Mouse (Mus musculus): ENCODE data around the gene Psg19.
"Not testable (repeated sequence)": the region's sequence is repeated elsewhere in the genome, so short reads cannot be mapped to it uniquely, and the experiment has no call there.

Gene Psg19

GRCm38 (mm10) chr7:18798420-18798819 lies at the start of gene Psg19:
Gene Psg19, minus strand, starts transcription at chr7:18798520.
- DNase-seq (ENCODE audit: extremely low read depth, insufficient read length, low spot score) = no peak

GRCm38 (mm10) chr7:18844811-18845210 lies 46.5 kb upstream of the Psg19 start:
- no peak for DNase-seq (ENCODE audit: extremely low read depth, insufficient read length, low spot score)

GRCm38 (mm10) chr7:18841174-18841567 lies 42.9 kb upstream of the Psg19 start:
- DNase-seq (ENCODE audit: extremely low read depth, insufficient read length, low spot score) = no peak

- DNase-seq (ENCODE audit: extremely low read depth, insufficient read length, low spot score) = no peak
Observed at GRCm38 (mm10) chr7:18840386-18841173, 42.3 kb upstream of the Psg19 start.

GRCm38 (mm10) chr7:18839865-18840264 lies 41.5 kb upstream of the Psg19 start, which contains the start of gene Mill2:
Gene Mill2, plus strand, starts transcription at chr7:18839966.
- no peak for DNase-seq (ENCODE audit: extremely low read depth, insufficient read length, low spot score)

GRCm38 (mm10) chr7:18832298-18832697 lies 34.0 kb upstream of the Psg19 start:
- DNase-seq (ENCODE audit: extremely low read depth, insufficient read length, low spot score) = no peak

- no peak for DNase-seq (ENCODE audit: extremely low read depth, insufficient read length, low spot score)
Observed at GRCm38 (mm10) chr7:18829545-18829944, 31.2 kb upstream of the Psg19 start.

GRCm38 (mm10) chr7:18828592-18828991 lies 30.3 kb upstream of the Psg19 start:
- DNase-seq (ENCODE audit: extremely low read depth, insufficient read length, low spot score) = peak; percentile 7

- peak; percentile 9 for DNase-seq (ENCODE audit: extremely low read depth, insufficient read length, low spot score)
Observed at GRCm38 (mm10) chr7:18827792-18828546, 29.6 kb upstream of the Psg19 start.

- no peak for DNase-seq (ENCODE audit: extremely low read depth, insufficient read length, low spot score)
Observed at GRCm38 (mm10) chr7:18821507-18821906, 23.2 kb upstream of the Psg19 start, which contains the start of gene Psg17. Gene Psg17, minus strand, starts transcription at chr7:18821607.

- no peak for DNase-seq (ENCODE audit: extremely low read depth, insufficient read length, low spot score)
Observed at GRCm38 (mm10) chr7:18818301-18818700, 20.0 kb upstream of the Psg19 start.

GRCm38 (mm10) chr7:18803526-18803925 lies 5.2 kb upstream of the Psg19 start:
- DNase-seq (ENCODE audit: extremely low read depth, insufficient read length, low spot score) = peak; percentile 33

GRCm38 (mm10) chr7:18799129-18799528 lies 809 bp upstream of the Psg19 start:
- no peak for DNase-seq (ENCODE audit: extremely low read depth, insufficient read length, low spot score)

GRCm38 (mm10) chr7:18790671-18791070 lies 7.6 kb downstream of the Psg19 start:
- DNase-seq (ENCODE audit: extremely low read depth, insufficient read length, low spot score) = not testable (repeated sequence)

GRCm38 (mm10) chr7:18781301-18781700 lies 17.0 kb downstream of the Psg19 start:
- DNase-seq (ENCODE audit: extremely low read depth, insufficient read length, low spot score) = not testable (repeated sequence)

- DNase-seq (ENCODE audit: extremely low read depth, insufficient read length, low spot score) = no peak
Observed at GRCm38 (mm10) chr7:18779337-18779781, 19.0 kb downstream of the Psg19 start.

- DNase-seq (ENCODE audit: extremely low read depth, insufficient read length, low spot score) = not testable (repeated sequence)
Observed at GRCm38 (mm10) chr7:18762885-18763284, 35.4 kb downstream of the Psg19 start.

GRCm38 (mm10) chr7:18760152-18760551 lies 38.2 kb downstream of the Psg19 start:
- DNase-seq (ENCODE audit: extremely low read depth, insufficient read length, low spot score) = not testable (repeated sequence)

GRCm38 (mm10) chr7:18749896-18750477 lies 48.3 kb downstream of the Psg19 start:
- DNase-seq (ENCODE audit: extremely low read depth, insufficient read length, low spot score) = peak; percentile 50

- DNase-seq (ENCODE audit: extremely low read depth, insufficient read length, low spot score) = no peak
Observed at GRCm38 (mm10) chr7:18748994-18749895, 49.1 kb downstream of the Psg19 start.

All from 3134 (cell line).